8 mouse cellular contexts compared by ENCODE assay signal in the genomic region with DNA sequence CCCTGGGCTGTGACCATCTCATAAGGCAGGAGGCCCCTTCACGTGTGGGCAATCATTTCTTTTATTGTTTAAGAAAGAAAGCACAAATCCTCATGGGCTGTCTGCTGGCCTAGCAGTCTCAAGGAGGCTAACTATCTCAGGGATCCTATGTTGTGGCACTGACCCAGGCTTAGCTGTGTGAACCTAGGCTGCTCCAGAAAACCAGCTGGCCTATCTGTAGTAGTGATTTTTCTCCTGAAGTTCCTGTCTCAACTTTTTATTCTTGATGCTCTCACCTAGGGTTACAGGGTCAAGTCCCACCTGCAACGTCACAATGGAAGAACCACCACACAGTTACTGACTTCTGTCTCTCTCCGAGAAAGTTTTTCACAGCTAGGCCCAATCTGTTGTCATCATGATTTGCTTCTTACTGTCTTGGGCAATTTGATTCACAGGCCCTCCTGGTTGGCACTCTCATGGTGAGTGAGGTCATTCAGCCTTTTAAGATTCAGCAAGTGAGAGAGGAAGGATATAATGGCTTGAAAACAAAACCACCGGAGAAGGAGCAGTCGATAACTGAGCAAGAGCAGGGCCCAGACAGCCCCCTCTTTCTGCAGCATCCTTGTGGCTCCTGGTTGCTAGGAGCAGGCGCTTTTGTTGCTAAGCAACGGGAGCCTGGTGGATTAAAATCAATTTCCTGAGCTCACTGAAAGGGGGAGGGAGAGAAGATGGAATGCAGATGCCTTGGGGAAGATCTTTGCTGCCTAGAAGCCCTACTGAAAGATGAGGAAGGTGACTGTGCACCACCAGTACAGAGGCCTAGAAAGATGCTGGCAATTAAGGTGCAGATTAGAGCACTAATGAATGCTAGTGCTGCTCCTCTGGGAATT.
A peak's percentile ranks its signal among the peaks of the same experiment; 100 is the strongest.
DNase-seq lines count a peak whose midpoint lies in the region; ATAC-seq and TF ChIP-seq lines count a peak whose summit lies in the region.

No protein-coding gene starts in this region.

- DNase-seq in frontal cortex, adult 2 months (ENCODE audit: extremely low spot score in 1 of 2, low spot score in 1 of 2) = peak; percentile 61 to 81
- DNase-seq in left cerebral cortex, adult 18-20 months (ENCODE audit: low spot score in 2 of 2) = peak; percentile 26 to 67
- no peak for DNase-seq in gastrocnemius, adult 2 months
- no peak for DNase-seq in heart, postnatal 25 days (ENCODE audit: low spot score)
- no peak for DNase-seq in heart, adult 18-20 months

- H3K36me3 ChIP-seq in neural tube, embryonic 13.5 days = no peaks in the 10 kb centered on the region

- intact Hi-C loops in gastrocnemius, adult 2 months (cut with DNase I) = no loop called here
- intact Hi-C loops in heart, postnatal 25 days (cut with DNase I) = loop anchor here (5.0 kb wide), 1 partner anchor 37 kb away; no protein-coding TSS in a partner anchor

- no peak overlapping the region for H3K9ac ChIP-seq in neural tube, embryonic 13.5 days

- no peaks in the 10 kb centered on the region for H3K9me3 ChIP-seq in neural tube, embryonic 13.5 days

- peak overlapping the region; percentile 83 for H3K27ac ChIP-seq in cortical plate, adult 2 months (ENCODE audit: insufficient read depth, low read length)
- peak overlapping the region; percentile 79 for H3K27ac ChIP-seq in neural tube, embryonic 13.5 days (replicated peaks)
- H3K27ac ChIP-seq in gastrocnemius, adult 2 months = no peak overlapping the region

- 32% methylated on average over 7 of the region's 7 CpGs for WGBS in neural tube, embryonic 13.5 days

- peaks cover 78% of the 10 kb centered on the region for H3K27me3 ChIP-seq in neural tube, embryonic 13.5 days

- 0 out of 2 replicates have a peak overlapping the region, but pooled peaks have one; percentile 9 for H3K4me2 ChIP-seq in neural tube, embryonic 13.5 days

- no peak overlapping the region for H3K4me3 ChIP-seq in cortical plate, adult 2 months (ENCODE audit: insufficient read depth, low read length)
- H3K4me3 ChIP-seq in neural tube, embryonic 13.5 days = no peak overlapping the region
- no peak overlapping the region for H3K4me3 ChIP-seq in gastrocnemius, adult 2 months

- peak; percentile 93 for ATAC-seq in neural tube, embryonic 13.5 days (ENCODE audit: low read depth)
- ATAC-seq in megakaryocyte, adult 5-6 weeks (ENCODE audit: poor library complexity, severe bottlenecking) = no peak

- peaks cover 6% of the 10 kb centered on the region for H3K4me1 ChIP-seq in cortical plate, adult 2 months (ENCODE audit: control insufficient read depth, insufficient read depth, low read length)
- H3K4me1 ChIP-seq in neural tube, embryonic 13.5 days (replicated peaks) = peaks cover 21% of the 10 kb centered on the region

- no peak for TF ChIP-seq CTCF in cortical plate, adult 2 months (IDR thresholded peaks at IDR 0.05; ENCODE audit: extremely low read depth, insufficient read depth, low read length)
- no peak for TF ChIP-seq CTCF in gastrocnemius, adult 2 months (IDR thresholded peaks at IDR 0.05)

- no peak for TF ChIP-seq POLR2A in cortical plate, adult 2 months (IDR thresholded peaks at IDR 0.05; ENCODE audit: extremely low read depth, insufficient read depth, low read length)

Comparison
In these comparisons a context has a peak if more than half of its experiments do, and no peak if none do; other contexts are left out.
1. DNase-seq: peak in frontal cortex, adult 2 months (2 of 2) and left cerebral cortex, adult 18-20 months (2 of 2); none in gastrocnemius, adult 2 months (single experiment), heart, postnatal 25 days (single experiment) and heart, adult 18-20 months (0 of 2).